Mouse (Mus musculus) kidney, adult 8-10 months (tissue): ENCODE results near the gene Pygm.

Experiments
- DNase-seq, 2 experiments: peaks; one replicate each; pipeline ENCODE4 v3.0.0; 2022

The Pygm gene

GRCm38 (mm10) chr19:6446736-6447437 lies 62.7 kb downstream of the Pygm start:
- no peak for DNase-seq
